Mouse (Mus musculus): ENCODE measurements around the gene St8sia1. TPM values are rescaled to one million over a fixed set of nuclear protein-coding genes. Genes with fewer than 3 reads are reported as not detected.

St8sia1 gene
- polyA plus RNA-seq (2015; fragmentation: Nextera tagmentation; extraction: Ambion mirVana): 1.3 and 2.4 TPM in 2 replicates

GRCm38 (mm10) chr6:142964076-142964530 lies at the start of gene St8sia1:
Gene St8sia1 (minus strand): TSS chr6:142964452.

GRCm38 (mm10) chr6:142804402-142804801 lies 159.8 kb downstream of the St8sia1 start, which contains the start of gene Sult6b2:
Gene Sult6b2 (minus strand): TSS chr6:142804502.

Other genes starting within 250 kb of the St8sia1 start
- gene Cmas, start 207.8 kb downstream of the St8sia1 start, polyA plus RNA-seq (2015; fragmentation: Nextera tagmentation; extraction: Ambion mirVana): 61.9 and 68.2 TPM in 2 replicates
- 0.05 and 0.08 TPM in 2 replicates for gene Sult6b2, start 159.9 kb downstream of the St8sia1 start, polyA plus RNA-seq (2015; fragmentation: Nextera tagmentation; extraction: Ambion mirVana)
- 10.9 and 12.9 TPM in 2 replicates for gene C2cd5, start 135.7 kb upstream of the St8sia1 start, polyA plus RNA-seq (2015; fragmentation: Nextera tagmentation; extraction: Ambion mirVana)
- 12.3 and 15.5 TPM in 2 replicates for gene Etnk1, start 202.8 kb upstream of the St8sia1 start, polyA plus RNA-seq (2015; fragmentation: Nextera tagmentation; extraction: Ambion mirVana)